Mouse (Mus musculus) liver, adult 10 weeks (tissue): ENCODE results near the gene AW551984. TPM values are rescaled to one million over a fixed set of nuclear protein-coding genes. Genes with fewer than 3 reads are reported as not detected.

Source experiments
- polyA plus RNA-seq: library from polyadenylated mRNA; stranded (reverse); fragments of 350-450 nt; fragmentation: Illumina TruSeq; extraction: RNeasy Lipid Tissue Mini Kit (QIAGEN cat#74804); gene quantifications from one replicate; pipeline ENCODE4 v1.2.3, GENCODE M21; 2014; ENCODE audit warnings: low read depth, low replicate concordance

The AW551984 gene
- polyA plus RNA-seq, result not detected

DNA sequence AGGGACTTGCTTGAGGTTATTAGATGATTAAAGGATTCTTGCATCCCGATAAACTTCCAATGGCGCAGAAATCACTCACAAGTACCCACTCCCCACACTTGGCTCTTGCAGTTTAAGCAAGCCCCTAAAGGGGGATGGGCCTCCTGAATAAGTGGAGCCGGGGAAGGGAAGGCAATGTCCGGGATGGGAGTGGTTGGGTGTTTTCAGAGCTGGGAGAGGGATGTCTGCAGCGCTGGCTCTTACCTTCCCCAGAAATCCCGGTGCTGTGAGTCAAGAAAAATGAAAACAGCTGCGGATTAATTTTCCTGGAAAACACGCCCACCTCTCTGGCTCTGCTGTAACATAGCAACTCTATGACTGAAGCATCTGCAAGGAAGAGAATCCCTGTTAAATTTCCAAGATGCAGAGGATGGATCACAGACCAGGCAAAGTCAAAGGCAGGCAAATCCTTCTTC is at the start of gene AW551984:
Gene AW551984 (minus strand): TSS at position 405 of the 455 bp plus-strand sequence.

DNA sequence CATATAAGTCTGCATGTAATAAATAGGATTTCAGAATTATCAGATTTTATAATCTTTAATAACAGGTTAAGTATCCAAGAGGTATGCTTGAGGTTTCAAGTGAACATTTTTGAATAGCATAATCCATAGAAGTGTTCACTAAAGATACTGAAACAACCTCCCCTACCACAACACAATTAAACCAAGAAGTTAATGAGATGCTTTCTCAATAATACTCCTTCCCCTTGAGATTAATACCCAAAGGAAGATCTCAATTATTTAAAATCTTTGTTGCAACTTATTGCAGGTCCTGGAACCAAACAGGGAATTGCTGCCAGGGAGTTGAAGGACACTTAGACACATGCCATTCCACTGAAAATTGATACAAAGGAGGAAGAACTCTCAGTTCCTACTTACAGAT is 40.6 kb upstream of the AW551984 start, which contains the start of gene Olfr961:
Gene Olfr961 (plus strand): TSS at position 301 of the 400 bp plus-strand sequence.

GRCm38 (mm10) chr9:39621073-39621472 is 16.9 kb upstream of the AW551984 start, which contains the start of gene Olfr960:
Olfr960 (plus strand) TSS chr9:39621373.

DNA sequence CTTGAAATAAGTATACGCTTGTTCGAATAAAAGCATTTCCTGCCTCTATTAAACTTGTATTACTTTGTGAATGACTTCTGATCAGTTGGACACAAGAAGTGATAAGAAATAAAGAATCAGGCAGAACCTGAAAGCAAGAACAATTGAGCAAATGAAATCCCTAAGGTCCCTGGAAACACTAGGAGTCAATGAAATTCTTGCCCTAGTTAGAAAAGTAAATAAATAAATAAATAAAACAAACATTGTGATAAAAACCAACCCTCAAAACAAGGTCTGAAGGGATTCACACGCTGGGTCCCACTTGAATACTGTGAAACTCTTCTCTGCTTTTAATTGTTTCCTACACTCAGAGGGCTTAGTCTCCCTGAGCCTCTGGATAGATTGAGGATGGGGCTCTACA is 6.2 kb upstream of the AW551984 start, which contains the start of gene Olfr148:
Gene Olfr148 (plus strand): TSS at position 301 of the 400 bp plus-strand sequence.

GRCm38 (mm10) chr9:39575469-39575868 is 28.7 kb downstream of the AW551984 start, which contains the start of gene Olfr959:
Olfr959 (minus strand) TSS chr9:39575569.

GRCm38 (mm10) chr9:39553946-39554345 is 50.3 kb downstream of the AW551984 start, which contains the start of gene Olfr958:
Olfr958 (minus strand) TSS chr9:39554054.

Other genes with a start within 250 kb of the AW551984 start
- gene Olfr951, start 217.0 kb downstream of the AW551984 start, polyA plus RNA-seq, result not detected
- gene Olfr952, start 177.3 kb downstream of the AW551984 start, polyA plus RNA-seq, result not detected
- not detected for gene Olfr954, start 147.7 kb downstream of the AW551984 start, polyA plus RNA-seq
- not detected for gene Olfr955, start 132.5 kb downstream of the AW551984 start, polyA plus RNA-seq
- not detected for gene Olfr44, start 110.4 kb downstream of the AW551984 start, polyA plus RNA-seq
- gene Olfr957, start 88.6 kb downstream of the AW551984 start, polyA plus RNA-seq, result not detected
- not detected for gene Olfr958, start 50.3 kb downstream of the AW551984 start, polyA plus RNA-seq
- gene Olfr959, start 28.8 kb downstream of the AW551984 start, polyA plus RNA-seq, result not detected
- not detected for gene Olfr148, start 6.3 kb upstream of the AW551984 start, polyA plus RNA-seq
- not detected for gene Olfr960, start 17.0 kb upstream of the AW551984 start, polyA plus RNA-seq
- gene Olfr961, start 40.7 kb upstream of the AW551984 start, polyA plus RNA-seq, result not detected
- not detected for gene Olfr963, start 62.8 kb upstream of the AW551984 start, polyA plus RNA-seq
- not detected for gene Olfr149, start 102.7 kb upstream of the AW551984 start, polyA plus RNA-seq
- not detected for gene Olfr965, start 107.0 kb upstream of the AW551984 start, polyA plus RNA-seq
- not detected for gene Olfr150, start 126.6 kb upstream of the AW551984 start, polyA plus RNA-seq
- gene Olfr967, start 141.8 kb upstream of the AW551984 start, polyA plus RNA-seq, result not detected
- not detected for gene Olfr968, start 178.8 kb upstream of the AW551984 start, polyA plus RNA-seq
- not detected for gene Olfr969, start 186.5 kb upstream of the AW551984 start, polyA plus RNA-seq
- gene Olfr970, start 204.5 kb upstream of the AW551984 start, polyA plus RNA-seq, result not detected
- gene Olfr971, start 232.5 kb upstream of the AW551984 start, polyA plus RNA-seq, result not detected